Mouse (Mus musculus) heart, embryonic 15.5 days (tissue): ENCODE measurements at regions not wholly inside any gene's neighbourhood (a gene's known extent, or its start where the extent isn't known, plus 50 kb on each side); places are given as distances from the start of the nearest gene placed in this dataset.

Source experiments
- ATAC-seq: fragments of 200-750 bp; cut with Nextera tagmentation; replicated peaks from 2 replicates; pipeline ENCODE4 v1.8.0; 2017; ENCODE audit warnings: low read depth, moderate TSS enrichment; ENCODE audit not compliant: insufficient number of reproducible peaks, insufficient read depth, low FRiP score
- H3K27ac ChIP-seq: fragments of 300-500 bp; sonication (generic); 2 replicates; pipeline ENCODE4 v1.5.1; 2015; ENCODE audit warnings: mild to moderate bottlenecking, inconsistent platforms
- H3K27me3 ChIP-seq: fragments of 300-500 bp; sonication (generic); 2 replicates; pipeline ENCODE4 v1.6.1; 2015; ENCODE audit warnings: inconsistent platforms
- H3K36me3 ChIP-seq: fragments of 300-500 bp; sonication (generic); 2 replicates; pipeline ENCODE4 v1.6.1; 2015; ENCODE audit warnings: mild to moderate bottlenecking, inconsistent platforms
- H3K4me1 ChIP-seq: fragments of 300-500 bp; sonication (generic); replicated peaks from 2 replicates; pipeline ENCODE4 v1.6.1; 2015; ENCODE audit warnings: inconsistent platforms
- H3K4me2 ChIP-seq: fragments of 300-500 bp; sonication (generic); 2 replicates; pipeline ENCODE4 v1.6.1; 2015; ENCODE audit warnings: inconsistent platforms, mild to moderate bottlenecking, moderate library complexity
- H3K4me3 ChIP-seq: fragments of 300-500 bp; sonication (generic); 2 replicates; pipeline ENCODE4 v1.5.1; 2015; ENCODE audit warnings: mild to moderate bottlenecking, inconsistent platforms
- H3K9ac ChIP-seq: fragments of 300-500 bp; sonication (generic); 2 replicates; pipeline ENCODE4 v1.6.1; 2015; ENCODE audit warnings: mild to moderate bottlenecking, inconsistent platforms
- H3K9me3 ChIP-seq: fragments of 300-500 bp; sonication (generic); replicated peaks from 2 replicates; pipeline ENCODE4 v1.6.1; 2016; ENCODE audit warnings: inconsistent platforms
- WGBS: fragments of 180-500 bp; shearing (Covaris S2); methylation state at CpG from one replicate; pipeline ENCODE4 v1.1.7; 2015; ENCODE audit warnings: mixed read lengths; 5-methylcytosine and 5-hydroxymethylcytosine counted together

GRCm38 (mm10) chr8:113916649-113917048 is 68.1 kb upstream of the Adamts18 start:
- no peak overlapping the region for H3K9ac ChIP-seq
- H3K4me2 ChIP-seq = no peak overlapping the region
- 76% methylated on average over 3 of the region's 3 CpGs for WGBS
- no peak overlapping the region for H3K4me3 ChIP-seq
- no peak for ATAC-seq
- no peaks in the 10 kb centered on the region for H3K4me1 ChIP-seq
- H3K27me3 ChIP-seq = no peaks in the 10 kb centered on the region
- H3K36me3 ChIP-seq = no peaks in the 10 kb centered on the region
- H3K27ac ChIP-seq = no peak overlapping the region
- no peaks in the 10 kb centered on the region for H3K9me3 ChIP-seq

DNA sequence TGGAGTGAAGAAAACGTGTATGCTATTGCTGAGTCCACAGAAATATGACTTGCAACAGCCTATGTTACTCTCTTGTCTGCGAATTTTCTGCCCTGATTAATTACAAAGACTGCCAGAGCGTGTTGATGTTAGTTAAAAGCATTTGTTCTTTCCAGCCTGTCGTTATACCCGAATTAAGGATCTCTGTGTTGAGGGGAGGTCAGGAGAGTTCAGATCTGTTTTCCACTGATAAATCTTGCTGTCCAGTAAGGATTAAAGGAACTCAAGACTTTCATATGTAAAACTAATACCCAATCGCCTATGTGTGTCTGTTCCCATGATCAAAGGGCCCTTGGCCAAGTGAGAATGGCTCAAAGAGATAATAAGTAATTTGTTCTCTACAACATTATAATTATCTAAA is 68.7 kb upstream of the Adamts18 start:
- Histone ChIP-seq H3K4me2 (no peak overlapping the region), H3K27ac (no peak overlapping the region), H3K4me3 (no peak overlapping the region), H3K4me1 (no peaks in the 10 kb centered on the region), H3K9ac (no peak overlapping the region), H3K9me3 (no peaks in the 10 kb centered on the region), H3K27me3 (no peaks in the 10 kb centered on the region), H3K36me3 (no peaks in the 10 kb centered on the region)
- 45% methylated on average over 6 of the region's 6 CpGs for WGBS
- no peak for ATAC-seq

- no peak overlapping the region for H3K4me3 ChIP-seq
- no peaks in the 10 kb centered on the region for H3K9me3 ChIP-seq
- no peaks in the 10 kb centered on the region for H3K27me3 ChIP-seq
- no peak overlapping the region for H3K27ac ChIP-seq
- 56% methylated on average over 2 of the region's 2 CpGs for WGBS
- no peaks in the 10 kb centered on the region for H3K4me1 ChIP-seq
- H3K36me3 ChIP-seq = no peaks in the 10 kb centered on the region
- H3K9ac ChIP-seq = no peak overlapping the region
- no peak overlapping the region for H3K4me2 ChIP-seq
- no peak for ATAC-seq
Observed at GRCm38 (mm10) chr8:113920306-113920705, 71.8 kb upstream of the Adamts18 start.

- H3K9ac ChIP-seq = no peak overlapping the region
- no peak for ATAC-seq
- no peak overlapping the region for H3K4me2 ChIP-seq
- H3K27me3 ChIP-seq = no peaks in the 10 kb centered on the region
- WGBS = 59% methylated on average over 3 of the region's 3 CpGs
- no peaks in the 10 kb centered on the region for H3K36me3 ChIP-seq
- no peak overlapping the region for H3K27ac ChIP-seq
- H3K4me1 ChIP-seq = no peaks in the 10 kb centered on the region
- no peak overlapping the region for H3K4me3 ChIP-seq
- no peaks in the 10 kb centered on the region for H3K9me3 ChIP-seq
Observed at GRCm38 (mm10) chr8:113923381-113923780, 74.8 kb upstream of the Adamts18 start.

DNA sequence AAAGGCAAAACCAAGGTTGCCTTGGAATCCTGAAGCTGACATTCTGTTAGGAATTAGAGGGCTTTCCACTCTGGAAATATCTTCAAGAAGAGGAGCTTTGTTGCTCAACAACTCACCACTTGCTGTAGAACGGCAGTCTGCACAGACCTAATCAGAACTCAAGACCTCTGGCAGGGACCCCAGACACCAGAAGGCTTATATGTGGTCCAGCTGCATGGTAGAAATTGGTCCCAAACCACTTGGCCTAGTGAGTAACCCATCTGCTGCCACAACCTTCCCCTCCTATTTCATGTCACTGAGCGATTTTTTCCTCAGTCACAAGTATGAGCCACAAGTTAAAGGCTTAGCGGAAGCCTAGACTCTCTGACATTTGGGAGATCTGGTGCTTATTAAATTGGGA is 105.2 kb upstream of the Adamts18 start:
- no peak overlapping the region for H3K27ac ChIP-seq
- no peaks in the 10 kb centered on the region for H3K4me1 ChIP-seq
- H3K9ac ChIP-seq = no peak overlapping the region
- 78% methylated on average over 3 of the region's 3 CpGs for WGBS
- no peaks in the 10 kb centered on the region for H3K9me3 ChIP-seq
- no peak for ATAC-seq
- H3K4me3 ChIP-seq = no peak overlapping the region
- no peaks in the 10 kb centered on the region for H3K36me3 ChIP-seq
- no peaks in the 10 kb centered on the region for H3K27me3 ChIP-seq
- H3K4me2 ChIP-seq = no peak overlapping the region

DNA sequence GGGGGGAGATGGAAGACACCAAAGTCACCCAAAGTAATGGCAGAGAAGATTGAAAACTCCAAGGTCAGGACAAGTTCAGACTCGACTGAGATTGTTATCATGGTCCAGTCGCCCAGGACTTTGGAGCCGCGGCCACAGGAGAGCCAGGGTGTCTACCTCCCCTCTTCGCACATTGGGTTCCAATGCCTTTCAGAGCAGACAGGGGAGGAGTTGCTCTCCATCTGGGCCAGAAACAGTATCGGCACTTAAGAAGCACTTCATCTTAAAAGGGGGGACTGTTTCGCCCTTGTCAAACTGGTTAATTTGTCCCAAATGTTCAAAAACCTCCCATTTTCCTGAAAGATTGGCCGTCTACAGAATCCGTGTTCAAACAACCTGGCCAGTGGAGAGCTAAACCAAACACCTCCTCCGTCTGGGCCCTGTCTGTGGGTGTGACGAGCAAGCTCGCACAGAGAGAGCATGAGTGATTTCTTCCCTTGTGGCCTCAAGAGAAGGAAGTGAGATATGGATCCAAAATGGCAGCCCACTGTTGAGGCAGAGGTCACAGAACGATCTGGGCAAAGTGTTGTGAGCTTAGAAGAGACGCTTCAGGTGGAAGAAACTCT is 108.0 kb upstream of the Adamts18 start:
- Histone ChIP-seq H3K4me1 (no peaks in the 10 kb centered on the region), H3K4me3 (no peak overlapping the region), H3K36me3 (no peaks in the 10 kb centered on the region), H3K9ac (no peak overlapping the region), H3K27ac (no peak overlapping the region), H3K4me2 (no peak overlapping the region), H3K27me3 (no peaks in the 10 kb centered on the region), H3K9me3 (no peaks in the 10 kb centered on the region)
- ATAC-seq = no peak
- 68% methylated on average over 14 of the region's 14 CpGs for WGBS

DNA sequence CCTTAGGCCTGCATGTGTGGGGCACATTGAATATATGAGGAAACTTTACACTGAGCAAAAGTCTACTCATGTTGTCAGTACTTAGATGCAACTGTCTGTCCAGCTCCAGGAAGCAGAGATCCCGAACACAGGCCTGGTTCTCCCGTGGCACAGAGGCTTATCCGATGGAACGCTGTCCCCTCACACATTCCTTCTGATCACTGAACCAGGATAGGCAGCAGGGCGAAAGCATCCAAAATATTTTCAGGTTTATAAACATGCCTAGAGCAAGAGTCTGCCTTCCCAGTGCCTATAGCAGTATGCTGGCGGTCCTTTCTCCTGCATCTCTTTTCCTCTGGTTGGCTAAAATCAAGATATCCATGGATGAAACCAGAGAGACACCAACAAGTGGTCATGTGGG is 109.3 kb upstream of the Adamts18 start:
- H3K4me3 ChIP-seq = no peak overlapping the region
- WGBS = 51% methylated on average over 6 of the region's 6 CpGs
- no peak for ATAC-seq

GRCm38 (mm10) chr8:113975810-113976209 is 127.3 kb upstream of the Adamts18 start:
- Histone ChIP-seq H3K4me2 (no peak overlapping the region), H3K27me3 (peaks cover 11% of the 10 kb centered on the region), H3K4me3 (no peak overlapping the region), H3K9ac (no peak overlapping the region), H3K27ac (no peak overlapping the region), H3K36me3 (no peaks in the 10 kb centered on the region), H3K9me3 (no peaks in the 10 kb centered on the region), H3K4me1 (0 out of 2 replicates have a peak, but pooled peaks cover 2% of the 10 kb centered on the region)
- WGBS = 75% methylated on average over 5 of the region's 5 CpGs
- ATAC-seq = no peak

More for the DNA sequence above, 109.3 kb upstream of the Adamts18 start:
- no peaks in the 10 kb centered on the region for H3K4me1 ChIP-seq
- H3K4me2 ChIP-seq = no peak overlapping the region
- H3K9ac ChIP-seq = no peak overlapping the region
- no peaks in the 10 kb centered on the region for H3K27me3 ChIP-seq
- H3K9me3 ChIP-seq = no peaks in the 10 kb centered on the region
- H3K27ac ChIP-seq = no peak overlapping the region
- H3K36me3 ChIP-seq = no peaks in the 10 kb centered on the region

- no peak for ATAC-seq
- H3K27ac ChIP-seq = no peak overlapping the region
- 33% methylated on average over 4 of the region's 4 CpGs for WGBS
Observed at GRCm38 (mm10) chr8:113976626-113977025, 128.1 kb upstream of the Adamts18 start.

GRCm38 (mm10) chr8:113977072-113977471 is 128.5 kb upstream of the Adamts18 start:
- Histone ChIP-seq H3K4me3 (no peak overlapping the region), H3K27ac (no peak overlapping the region), H3K4me2 (no peak overlapping the region), H3K4me1 (0 out of 2 replicates have a peak, but pooled peaks cover 2% of the 10 kb centered on the region), H3K36me3 (no peaks in the 10 kb centered on the region), H3K9me3 (no peaks in the 10 kb centered on the region), H3K9ac (no peak overlapping the region), H3K27me3 (peaks cover 16% of the 10 kb centered on the region)
- 35% methylated on average over 4 of the region's 4 CpGs for WGBS
- no peak for ATAC-seq

More at GRCm38 (mm10) chr8:113976626-113977025, 128.1 kb upstream of the Adamts18 start:
- H3K9me3 ChIP-seq = no peaks in the 10 kb centered on the region
- H3K36me3 ChIP-seq = no peaks in the 10 kb centered on the region
- H3K27me3 ChIP-seq = peaks cover 16% of the 10 kb centered on the region
- H3K4me3 ChIP-seq = no peak overlapping the region
- H3K4me2 ChIP-seq = no peak overlapping the region
- 0 out of 2 replicates have a peak, but pooled peaks cover 2% of the 10 kb centered on the region for H3K4me1 ChIP-seq
- no peak overlapping the region for H3K9ac ChIP-seq

GRCm38 (mm10) chr8:113978946-113979345 is 130.4 kb upstream of the Adamts18 start:
- WGBS = 40% methylated on average over 9 of the region's 9 CpGs
- no peak overlapping the region for H3K4me2 ChIP-seq
- no peak for ATAC-seq
- H3K27ac ChIP-seq = no peak overlapping the region
- 0 out of 2 replicates have a peak, but pooled peaks cover 2% of the 10 kb centered on the region for H3K4me1 ChIP-seq
- H3K9me3 ChIP-seq = no peaks in the 10 kb centered on the region
- peaks cover 29% of the 10 kb centered on the region for H3K27me3 ChIP-seq
- no peak overlapping the region for H3K4me3 ChIP-seq
- no peaks in the 10 kb centered on the region for H3K36me3 ChIP-seq
- H3K9ac ChIP-seq = no peak overlapping the region

DNA sequence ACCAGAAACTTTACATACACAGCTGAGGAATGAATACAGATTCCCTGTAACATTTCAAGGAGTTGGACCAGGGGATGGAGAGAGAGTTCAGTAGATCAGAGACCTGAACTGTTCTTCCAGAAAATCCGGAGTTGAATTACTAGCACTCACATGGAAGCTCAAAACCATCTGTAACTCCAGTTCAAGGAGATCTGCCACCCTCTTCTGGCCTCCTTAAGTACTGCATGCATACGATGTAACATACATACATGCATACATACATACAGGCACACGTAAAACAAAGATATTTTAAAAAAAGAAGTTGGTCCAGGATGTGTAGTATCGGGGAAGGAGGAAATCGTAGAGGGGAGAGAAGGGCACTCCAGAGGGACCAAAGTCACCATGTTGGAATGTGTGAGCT is 131.3 kb upstream of the Adamts18 start:
- H3K4me2 ChIP-seq = no peak overlapping the region
- peaks cover 29% of the 10 kb centered on the region for H3K27me3 ChIP-seq
- no peak overlapping the region for H3K4me3 ChIP-seq
- H3K36me3 ChIP-seq = no peaks in the 10 kb centered on the region
- 87% methylated on average over 5 of the region's 5 CpGs for WGBS
- H3K27ac ChIP-seq = no peak overlapping the region
- 0 out of 2 replicates have a peak, but pooled peaks cover 2% of the 10 kb centered on the region for H3K4me1 ChIP-seq
- no peaks in the 10 kb centered on the region for H3K9me3 ChIP-seq
- no peak overlapping the region for H3K9ac ChIP-seq
- no peak for ATAC-seq
